ENCODE assay signal across 16 mouse cellular contexts in genomic region chr10:71798638-71799037, GRCm38 (mm10).
"Had no signal": no experiment of that assay in that cellular context is flagged by ENCODE, and none has a peak within 500 bp of the region (broad histone marks: within the 10 kb centered on the region; RNA-seq: fewer than 3 reads in every experiment).

No protein-coding gene starts in this region.

- H3K9me3 ChIP-seq: neural tube, embryonic 13.5 days; neural tube, embryonic 15.5 days; stomach, embryonic 15.5 days had no signal

- H3K4me1 ChIP-seq: neural tube, embryonic 13.5 days; neural tube, embryonic 15.5 days; stomach, embryonic 15.5 days had no signal

- H3K9ac ChIP-seq: neural tube, embryonic 13.5 days; neural tube, embryonic 15.5 days; stomach, embryonic 15.5 days had no signal

- DNase-seq: retina, postnatal 1 day; right cerebral cortex, adult 18-20 months; right cerebral cortex, postnatal 14 days; right cerebral cortex, postnatal 25 days; right cerebral cortex, postnatal 4 days; spleen, adult 18-20 months; thymus, adult 18-20 months; thymus, adult 2 months; thymus, postnatal 14 days; thymus, postnatal 25 days; thymus, postnatal 36 days; thymus, postnatal 4 days had no signal

- H3K4me3 ChIP-seq: neural tube, embryonic 13.5 days; neural tube, embryonic 15.5 days; stomach, embryonic 15.5 days had no signal

- H3K27me3 ChIP-seq: neural tube, embryonic 13.5 days; neural tube, embryonic 15.5 days; stomach, embryonic 15.5 days had no signal

- H3K27ac ChIP-seq: neural tube, embryonic 13.5 days; neural tube, embryonic 15.5 days; stomach, embryonic 15.5 days; stomach, postnatal 0 days had no signal

- H3K36me3 ChIP-seq: neural tube, embryonic 13.5 days; neural tube, embryonic 15.5 days; stomach, embryonic 15.5 days had no signal

- H3K4me2 ChIP-seq: neural tube, embryonic 13.5 days; neural tube, embryonic 15.5 days; stomach, embryonic 15.5 days had no signal
